Mouse (Mus musculus) T-helper 1 cell (primary cell): ENCODE measurements at regions not wholly inside any gene's neighbourhood (a gene's known extent, or its start where the extent isn't known, plus 50 kb on each side); places are given as distances from the start of the nearest gene placed in this dataset.
"Not testable (repeated sequence)": the region's sequence is repeated elsewhere in the genome, so short reads cannot be mapped to it uniquely, and the experiment has no call there.

Experiments
- in situ Hi-C: fragments of 300-600 bp; cut with MboI, MseI; formaldehyde crosslinking; loops from one replicate; pipeline ENCODE4 v1.15.1; 2025; ENCODE audit warnings: high pct_unique_total_duplicates

DNA sequence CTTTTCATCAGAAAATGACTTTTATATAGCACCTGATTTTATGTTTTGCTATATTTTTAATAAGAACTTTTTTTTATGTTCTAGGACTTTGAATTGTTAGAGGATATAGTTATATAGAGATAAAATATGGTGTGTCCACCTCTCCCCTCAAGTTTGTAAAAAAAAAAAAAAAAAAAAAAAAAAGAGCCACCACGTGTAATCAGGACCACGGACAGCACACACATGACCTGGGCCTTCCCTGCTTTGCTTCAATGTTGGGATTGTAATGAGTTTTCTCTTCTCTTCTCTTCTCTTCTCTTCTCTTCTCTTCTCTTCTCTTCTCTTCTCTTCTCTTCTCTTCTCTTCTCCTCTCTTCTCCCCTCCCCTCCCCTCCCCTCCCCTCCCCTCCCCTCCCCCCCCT, 78.5 kb downstream of the 1700010I14Rik start:
- in situ Hi-C loops: not testable (repeated sequence)

DNA sequence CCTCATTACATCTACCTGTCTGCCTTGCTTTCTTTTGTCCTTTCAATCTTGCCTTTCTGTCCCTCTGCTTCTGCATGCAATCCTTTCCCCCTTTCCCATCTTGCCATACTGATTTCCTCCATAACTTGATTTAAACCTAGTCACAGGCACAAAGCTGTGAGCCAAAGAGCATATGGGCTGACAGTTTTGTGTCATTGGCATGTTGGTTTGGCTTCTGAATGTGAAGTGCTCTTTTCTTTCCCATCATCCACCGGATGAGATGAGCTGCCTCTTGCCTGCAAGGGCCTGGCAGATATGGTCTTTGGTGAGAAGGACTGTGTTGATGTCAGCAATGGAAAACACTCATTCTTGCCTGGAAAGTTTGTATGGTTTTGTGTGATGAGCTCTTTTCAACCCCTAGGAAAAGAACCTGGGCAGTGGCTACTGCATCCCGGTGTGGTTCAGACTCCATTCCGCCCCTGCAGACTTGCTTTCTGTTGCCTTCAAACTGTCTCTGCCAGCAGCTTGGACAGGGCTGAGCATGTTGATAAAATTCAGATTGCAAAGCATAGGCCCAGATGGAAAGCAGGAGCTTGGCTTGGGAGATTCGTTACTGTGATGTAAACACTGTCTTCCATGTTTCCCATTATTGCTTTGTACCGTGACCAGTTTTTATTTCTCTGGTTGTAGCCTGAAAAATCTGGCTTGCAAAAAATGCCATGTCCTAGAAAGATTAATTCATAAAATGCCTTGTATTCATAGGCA, 80.9 kb downstream of the 1700010I14Rik start:
- in situ Hi-C loops: no loop called here

DNA sequence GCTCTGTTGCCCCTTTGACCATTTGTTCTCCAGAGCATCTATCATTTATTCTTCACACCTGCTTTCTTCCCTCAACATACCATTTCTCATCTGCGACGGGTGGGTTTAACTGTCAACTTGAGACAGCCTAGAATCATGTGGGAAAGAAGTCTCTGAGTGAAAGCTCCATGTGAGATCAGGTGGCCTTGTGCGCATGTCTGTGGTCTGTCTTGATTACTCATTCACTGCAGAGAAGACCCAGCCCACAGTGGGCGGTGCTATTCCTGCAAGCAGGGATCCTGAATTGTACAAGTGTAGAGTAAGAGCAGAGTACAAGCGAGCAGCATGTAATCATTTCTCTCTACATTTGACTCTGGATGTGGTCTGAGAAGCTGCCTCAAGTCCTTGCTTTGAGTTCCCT, 95.5 kb downstream of the 1700010I14Rik start:
- in situ Hi-C loops: no loop called here

DNA sequence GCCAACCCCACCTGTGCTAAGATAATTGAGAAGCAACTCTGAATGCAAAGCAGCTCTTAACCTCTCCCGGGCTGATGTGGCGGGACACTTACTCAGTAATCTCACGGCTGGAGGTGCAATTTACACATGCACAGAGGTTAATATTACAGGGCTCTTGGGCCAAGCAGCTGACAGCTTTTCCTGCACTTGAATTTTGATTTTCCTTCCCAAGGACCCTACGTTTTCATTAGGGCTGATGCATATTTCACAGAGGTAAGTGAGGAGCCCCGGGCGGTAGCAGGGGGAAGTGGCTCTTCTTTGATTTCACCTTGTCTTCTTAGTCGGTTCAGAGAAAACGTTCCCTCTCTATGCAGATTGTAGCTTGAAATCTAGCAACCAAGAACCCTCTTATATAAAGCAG, 139.7 kb downstream of the 1700010I14Rik start:
- in situ Hi-C loops: no loop called here

DNA sequence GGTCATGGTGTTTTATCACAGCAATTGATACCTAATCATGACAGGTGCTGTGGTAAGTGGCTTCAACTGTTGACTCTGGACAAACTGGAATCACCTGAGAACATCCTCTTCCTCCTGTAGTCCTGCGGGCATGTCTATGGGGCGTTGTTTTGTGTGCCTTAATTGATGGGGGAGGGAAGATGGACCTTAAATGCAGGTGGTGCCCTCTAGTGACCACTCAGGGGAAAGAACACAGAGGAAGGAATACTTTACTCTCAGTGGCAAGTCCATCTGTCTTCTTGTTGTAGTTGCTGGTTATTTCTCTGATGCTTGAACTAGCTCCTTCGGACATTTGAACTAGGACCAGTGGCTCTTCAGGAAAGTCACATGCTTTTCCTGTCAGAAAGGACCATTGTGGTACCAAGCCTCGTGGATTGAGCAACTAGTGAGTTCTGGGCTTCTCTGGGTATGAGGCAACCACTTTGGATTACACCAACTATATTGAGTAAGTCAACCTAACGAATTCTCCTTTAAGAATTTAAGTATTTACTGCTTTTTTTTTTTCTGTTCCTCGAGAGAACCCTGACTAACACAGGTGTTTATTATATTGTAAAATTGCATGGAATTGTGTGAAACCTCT, 157.6 kb downstream of the 1700010I14Rik start:
- in situ Hi-C loops: no loop called here

DNA sequence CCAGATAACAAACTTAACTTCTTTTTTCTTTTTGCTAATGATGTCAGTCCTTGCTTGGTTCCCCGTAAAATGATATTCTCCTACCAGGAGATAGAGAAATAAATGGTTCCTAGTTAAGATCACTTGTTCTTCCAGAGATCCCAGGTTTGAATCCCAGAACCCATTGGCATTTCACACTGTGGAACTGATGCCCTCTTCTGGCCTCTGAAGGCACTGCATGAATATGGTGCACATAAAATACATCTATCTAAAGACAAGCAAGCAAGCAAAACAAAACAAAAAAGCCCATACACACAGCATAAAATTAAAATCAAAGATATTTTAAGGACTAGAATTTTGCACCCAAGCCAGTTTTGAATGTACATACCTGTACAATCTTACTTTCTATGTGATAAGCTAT, 162.5 kb downstream of the 1700010I14Rik start:
- in situ Hi-C loops: no loop called here

DNA sequence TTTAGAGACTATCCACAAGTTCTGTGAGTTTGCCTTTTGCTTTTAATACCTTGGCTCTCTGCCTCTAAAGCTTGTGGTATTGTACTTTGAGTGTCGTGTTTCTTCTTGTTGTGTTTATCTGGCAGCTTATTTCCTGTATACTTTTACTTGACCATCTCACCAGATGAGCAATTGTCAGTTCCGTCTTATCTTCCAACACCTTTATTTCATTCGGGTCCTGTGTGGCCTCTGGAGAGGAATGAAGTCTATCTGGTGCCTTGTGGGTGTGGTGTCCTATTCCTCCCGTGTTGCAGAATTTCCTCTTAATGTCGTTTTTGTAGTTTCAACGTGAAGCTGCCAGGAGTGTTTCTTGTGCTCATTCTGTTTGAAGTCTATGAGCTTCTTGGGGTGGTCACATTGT, 174.0 kb downstream of the 1700010I14Rik start:
- in situ Hi-C loops: no loop called here

DNA sequence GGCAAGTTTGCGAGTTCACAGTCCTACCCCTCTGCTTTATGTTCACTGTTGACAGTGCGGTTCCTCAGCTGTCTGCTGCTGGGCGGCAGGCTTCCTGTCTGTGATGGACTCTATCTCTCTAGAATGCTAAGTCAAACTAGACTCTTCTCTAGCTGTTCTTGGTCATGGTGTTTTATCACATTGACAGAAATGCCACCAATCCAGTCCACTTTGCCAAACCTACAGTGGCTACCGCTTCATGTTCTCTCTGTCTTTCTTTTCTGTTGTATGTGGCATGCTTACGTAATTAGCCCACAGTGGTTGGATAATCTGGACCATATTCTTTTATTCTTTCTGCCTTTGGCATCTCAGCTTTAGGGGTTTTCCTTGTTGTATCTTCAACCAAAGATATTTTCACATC, 174.5 kb downstream of the 1700010I14Rik start:
- in situ Hi-C loops: no loop called here

DNA sequence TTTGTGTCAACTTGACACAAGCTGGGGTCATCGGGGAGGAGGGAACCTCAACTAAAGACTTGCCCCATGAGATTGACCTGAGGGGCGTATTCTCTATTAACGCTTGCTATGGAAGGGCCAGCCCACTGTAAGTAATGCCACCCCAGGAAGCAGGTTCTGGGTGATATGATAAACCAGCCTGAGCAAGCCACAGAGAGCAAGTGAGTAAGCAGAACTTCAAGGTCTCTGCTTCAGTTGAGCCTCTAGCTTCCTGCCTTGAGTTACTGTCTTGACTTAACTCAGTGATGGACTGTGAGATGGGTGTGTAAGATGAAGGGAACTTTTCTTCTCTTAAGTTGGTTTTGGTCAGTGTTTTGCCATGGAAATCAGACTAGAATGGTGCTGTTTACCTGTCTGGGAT, 175.2 kb downstream of the 1700010I14Rik start:
- in situ Hi-C loops: no loop called here

DNA sequence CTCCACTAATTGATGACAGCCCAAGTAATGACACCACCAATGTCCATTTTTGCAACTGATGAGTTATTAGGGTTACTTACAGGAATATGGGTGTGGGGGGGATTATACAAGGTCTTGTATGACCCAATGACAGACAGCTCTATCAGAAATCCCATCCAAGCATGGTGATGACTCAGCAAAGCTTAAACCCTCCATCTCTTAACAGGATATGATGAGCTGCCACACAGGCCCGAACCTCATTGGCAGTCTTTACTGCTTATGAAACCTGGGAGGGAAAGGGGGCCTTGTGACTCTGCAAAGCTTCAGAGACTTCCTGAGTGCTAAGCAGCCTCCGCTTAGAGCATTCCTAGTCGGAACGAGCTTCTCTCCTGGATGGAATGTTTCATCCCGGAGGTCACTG, 176.4 kb downstream of the 1700010I14Rik start:
- in situ Hi-C loops: no loop called here

DNA sequence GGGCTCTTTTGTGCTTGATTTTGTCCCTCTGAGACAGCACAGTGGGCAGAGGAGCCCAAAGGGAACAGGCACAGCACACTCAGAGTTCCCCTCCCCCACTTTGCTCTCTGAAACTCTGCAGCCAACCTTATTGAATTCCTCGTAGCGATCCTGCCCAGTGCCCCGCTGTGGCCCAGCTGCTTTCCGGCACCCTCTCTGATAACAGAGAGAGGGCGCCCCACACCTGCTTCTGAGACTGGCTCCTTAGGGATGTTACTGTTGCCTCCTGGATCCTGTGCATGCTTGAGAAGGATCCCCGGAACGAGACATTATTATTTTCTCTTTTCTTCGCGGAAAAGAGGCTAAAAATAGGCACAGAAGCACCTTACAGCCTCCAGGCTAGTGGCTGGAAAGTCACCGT, 179.0 kb downstream of the 1700010I14Rik start:
- in situ Hi-C loops: no loop called here

DNA sequence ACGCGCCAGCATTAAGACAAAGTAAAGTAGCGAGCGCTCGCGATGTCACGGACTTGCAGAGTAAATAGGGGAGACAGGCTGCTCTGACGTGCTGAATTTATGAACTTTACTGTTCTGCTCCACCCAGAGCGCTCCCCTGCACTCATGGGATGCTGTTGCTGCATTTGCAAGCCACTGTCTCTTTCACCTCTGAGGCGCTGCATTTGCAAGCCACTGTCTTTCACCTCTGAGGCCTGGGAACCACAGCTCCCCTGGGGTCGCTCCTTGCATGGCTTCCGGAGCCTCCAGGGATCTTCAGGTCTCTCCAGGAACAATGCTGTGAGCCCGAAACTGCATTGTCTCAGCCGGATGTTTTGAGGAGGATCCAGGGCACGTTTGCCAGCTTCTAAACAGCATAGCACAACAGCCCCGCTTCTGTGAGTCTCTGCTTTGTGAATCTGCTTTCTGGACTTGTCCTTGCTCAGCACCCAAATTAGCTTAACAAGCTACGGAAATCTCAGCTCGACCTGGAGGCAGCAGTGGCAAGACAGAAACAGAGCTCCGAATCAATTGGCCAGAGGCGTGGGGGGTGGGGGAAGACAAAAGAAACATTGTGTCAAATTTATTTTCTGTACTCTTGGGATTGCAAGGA, 179.6 kb downstream of the 1700010I14Rik start:
- in situ Hi-C loops: no loop called here

DNA sequence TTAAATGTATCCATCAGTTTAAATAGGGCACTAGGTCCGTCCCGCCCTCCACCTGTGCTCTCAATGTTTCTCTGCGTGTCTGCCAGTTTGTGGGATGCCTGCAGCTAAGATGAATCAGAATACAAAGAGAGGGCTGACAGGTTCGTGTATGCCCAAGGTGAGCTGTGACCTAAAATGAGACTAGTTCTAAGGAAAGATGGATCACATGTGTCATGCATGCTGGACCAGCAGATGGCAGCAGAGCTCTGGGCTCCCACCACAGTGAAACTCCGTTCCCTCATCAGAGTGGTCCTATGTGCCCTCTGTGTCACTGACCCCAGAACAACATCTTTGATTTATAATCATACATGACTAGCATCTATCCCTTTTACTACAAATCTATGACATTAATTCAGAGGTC, 180.3 kb downstream of the 1700010I14Rik start:
- in situ Hi-C loops: no loop called here

DNA sequence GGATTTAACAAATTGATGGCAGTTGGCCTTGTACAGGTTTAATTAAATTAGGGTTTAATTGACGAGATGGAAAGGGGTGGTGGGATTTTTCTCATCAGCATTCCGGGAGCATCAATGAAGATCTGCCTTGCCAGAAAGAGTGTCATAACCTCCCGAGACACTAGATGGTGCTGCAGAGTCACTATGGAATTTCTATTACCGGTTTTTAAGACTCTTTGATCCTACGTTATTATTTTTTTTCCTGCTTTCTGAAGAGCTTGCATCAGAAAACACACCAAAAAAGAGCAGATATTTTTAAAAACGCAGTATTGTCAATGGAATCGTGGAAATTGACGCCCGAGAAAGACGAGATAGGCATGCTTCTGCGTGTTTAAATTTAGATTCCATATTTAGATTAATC, 181.2 kb downstream of the 1700010I14Rik start:
- in situ Hi-C loops: no loop called here

DNA sequence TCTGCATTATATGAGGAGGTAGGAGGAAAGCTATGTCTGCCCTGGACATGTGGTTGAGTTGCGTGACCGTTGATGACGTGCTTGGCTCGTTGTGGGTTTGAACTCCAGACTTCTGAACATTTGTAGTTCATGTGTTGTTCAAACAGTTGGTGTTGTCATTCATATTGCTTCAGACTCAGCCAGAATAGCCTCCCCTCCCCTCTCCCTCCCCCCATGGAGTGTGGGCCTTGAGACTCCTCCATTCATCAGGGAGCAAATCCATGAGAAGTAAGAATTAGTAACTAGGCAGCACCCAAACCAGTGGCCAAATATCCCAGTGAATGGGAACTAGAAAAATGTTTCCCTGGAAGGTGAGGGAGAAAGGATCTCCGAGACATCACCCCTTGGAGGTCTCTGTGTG, 209.0 kb downstream of the 1700010I14Rik start:
- in situ Hi-C loops: no loop called here

DNA sequence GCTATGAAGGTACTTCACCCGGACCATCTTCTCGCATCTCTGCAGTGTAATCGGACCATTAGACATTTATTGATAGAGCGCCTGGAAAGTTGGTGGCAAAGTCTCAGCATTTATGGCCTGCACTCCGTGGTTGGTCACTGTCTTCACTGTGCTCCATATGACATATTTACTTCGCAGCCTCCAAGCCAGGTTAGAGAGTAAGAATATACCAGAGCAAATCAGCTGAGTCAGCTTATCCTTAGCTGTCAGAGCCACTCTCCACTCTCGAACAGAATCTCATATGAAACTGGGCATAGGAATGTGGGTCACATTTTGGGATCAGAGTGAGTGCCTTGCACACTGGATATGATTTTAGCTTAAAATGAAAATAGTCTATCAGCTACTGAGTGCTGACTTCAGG, 212.3 kb downstream of the 1700010I14Rik start:
- in situ Hi-C loops: no loop called here

DNA sequence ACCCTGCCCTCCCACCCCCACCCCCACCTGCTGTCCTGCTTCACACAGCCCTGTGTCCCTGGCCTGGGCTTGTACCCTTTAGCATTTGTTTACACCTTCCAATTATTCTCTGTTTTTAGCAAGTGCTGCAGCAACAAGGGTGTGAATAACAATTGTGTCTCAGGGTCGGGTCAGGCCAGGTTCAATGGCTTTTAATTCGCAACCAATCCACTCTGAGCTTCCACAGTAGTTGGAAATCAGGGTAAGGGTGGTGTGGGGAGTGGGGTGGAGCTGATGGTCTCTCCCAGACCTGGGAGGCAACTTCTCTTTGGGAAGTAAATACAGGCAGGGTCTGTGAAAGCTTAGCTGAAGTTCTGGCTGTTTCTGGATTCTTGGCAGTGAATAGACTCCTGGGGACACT, 214.4 kb downstream of the 1700010I14Rik start:
- in situ Hi-C loops: no loop called here

DNA sequence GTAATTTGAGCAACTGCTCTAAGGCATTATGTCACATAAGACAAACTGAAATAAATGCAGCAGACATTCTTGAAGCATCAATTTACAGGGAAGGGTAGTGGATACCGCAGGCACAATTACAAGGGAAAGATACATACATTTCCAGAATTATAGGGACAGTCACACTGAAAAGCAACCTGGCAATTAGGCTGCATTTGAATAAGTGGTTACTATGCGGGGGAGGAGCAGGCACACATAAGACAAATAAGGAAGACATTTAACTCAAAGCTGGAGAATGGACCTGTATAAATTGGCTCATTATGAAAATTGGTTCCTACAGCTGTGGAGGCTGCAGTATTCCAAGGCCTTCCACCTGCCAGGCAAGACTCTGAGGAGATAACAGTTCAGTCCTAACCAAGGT, 211.2 kb upstream of the Gm17728 start:
- in situ Hi-C loops: no loop called here

DNA sequence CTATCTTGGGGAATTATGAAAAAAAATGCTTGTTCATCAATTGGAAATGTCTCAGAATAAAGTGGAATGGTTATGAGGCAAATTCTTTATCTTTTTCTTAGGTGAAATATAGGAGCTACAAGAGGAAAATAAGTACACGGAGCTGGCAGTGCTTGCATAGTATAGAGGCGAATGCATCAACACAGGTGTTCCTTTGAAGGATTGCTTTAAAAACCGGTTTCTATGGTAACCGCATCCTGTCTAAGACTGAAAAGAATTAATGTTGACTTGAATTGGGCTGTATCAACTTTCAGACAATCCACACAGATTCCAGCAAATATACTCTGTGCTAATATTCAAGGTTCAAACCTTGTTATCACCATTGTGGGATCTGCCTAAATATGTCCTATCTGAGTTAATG, 198.8 kb upstream of the Gm17728 start:
- in situ Hi-C loops: no loop called here

DNA sequence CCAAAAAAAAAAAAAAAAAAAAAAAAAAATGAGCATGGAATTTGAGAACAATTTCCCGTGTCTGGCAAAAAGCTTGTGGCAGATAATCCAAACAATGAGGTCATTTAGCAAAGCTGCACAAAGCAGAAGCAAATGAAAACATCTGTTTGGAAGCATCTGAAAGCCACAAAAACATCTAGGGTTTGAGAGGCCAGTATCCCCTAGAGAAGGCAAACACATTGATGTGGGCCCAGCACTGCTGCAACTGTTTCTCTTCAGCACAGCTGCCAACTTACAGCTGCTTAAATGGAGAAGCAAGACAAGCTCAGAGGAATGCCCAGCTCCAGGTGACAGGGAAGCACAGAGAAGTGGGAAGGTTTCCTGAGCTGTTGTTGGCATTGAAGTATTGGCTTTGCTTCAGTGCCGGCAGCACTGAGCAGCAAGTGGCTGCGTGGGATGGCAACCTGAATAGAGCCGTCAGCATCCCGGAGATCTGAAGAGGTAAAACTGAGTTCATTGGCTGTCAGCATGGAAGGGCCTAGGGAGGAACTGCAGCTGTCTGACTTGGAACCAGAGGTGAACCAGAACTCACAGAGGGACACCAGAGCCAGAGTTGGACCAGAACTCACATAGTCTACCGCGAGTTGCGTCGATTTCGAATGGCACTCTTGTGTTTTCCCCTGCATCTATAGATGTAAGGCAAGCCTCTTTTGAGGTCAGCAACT, 193.8 kb upstream of the Gm17728 start:
- in situ Hi-C loops: loop anchor here (5.0 kb wide), 1 partner anchor 46 kb away; no protein-coding TSS in a partner anchor

DNA sequence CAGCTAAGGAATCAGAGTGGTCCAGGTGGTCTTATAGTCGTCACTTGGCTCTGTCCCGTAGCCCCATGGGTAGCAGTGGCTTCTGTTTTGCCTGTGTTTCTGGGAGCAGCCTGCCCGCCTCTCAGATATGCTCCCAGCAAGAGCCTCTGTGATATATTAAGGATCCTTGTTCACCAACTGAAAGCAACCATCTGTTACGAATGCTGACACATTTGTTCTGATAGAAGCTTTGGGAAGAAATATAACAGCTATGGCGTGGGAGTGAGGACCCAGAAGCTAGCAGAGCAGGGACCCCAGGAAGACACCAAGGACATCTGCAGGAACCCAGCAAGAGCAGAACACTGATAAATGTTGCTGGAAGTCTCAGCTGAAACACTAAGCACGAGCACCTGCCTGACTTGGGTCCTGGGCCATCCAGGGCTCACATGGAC, 186.7 kb upstream of the Gm17728 start:
- in situ Hi-C loops: no loop called here

DNA sequence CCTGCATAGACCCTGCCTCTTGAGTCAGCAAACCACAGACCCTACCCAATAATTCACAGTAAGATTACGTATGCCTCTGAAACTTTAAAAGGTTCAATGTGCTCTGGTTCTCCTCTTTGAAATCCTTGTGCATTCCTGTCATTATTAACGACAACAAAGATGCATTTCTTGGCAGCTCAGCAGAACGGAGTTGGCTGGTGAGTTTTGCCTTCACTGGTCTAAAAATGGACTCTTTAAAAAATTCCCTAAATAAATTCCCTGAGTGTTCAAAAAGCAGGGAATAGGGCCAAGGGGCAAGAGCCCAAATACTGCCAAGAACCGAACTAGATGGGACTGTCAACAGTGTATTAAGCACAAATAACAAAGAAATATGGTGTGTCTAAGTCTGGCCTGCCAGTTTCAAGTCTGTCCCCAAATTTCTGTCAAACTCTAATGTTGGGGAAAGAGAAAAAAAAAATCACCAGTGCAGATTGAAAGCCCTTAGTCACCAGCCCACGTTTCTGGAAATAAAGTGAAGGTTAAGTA, 163.2 kb upstream of the Gm17728 start:
- in situ Hi-C loops: no loop called here
